Mouse (Mus musculus) olfactory bulb, adult 2 months (tissue): ENCODE data around the gene Nxph4.

Experiments
- CTCF ChIP-seq: fragments of 200-500 bp; IDR thresholded peaks from 2 replicates; pipeline ENCODE4 v1.5.1; 2012; ENCODE audit warnings: low read depth, mild to moderate bottlenecking, low read length, moderate library complexity; ENCODE audit not compliant: insufficient read depth
- POLR2A ChIP-seq: fragments of 200-500 bp; IDR thresholded peaks from 2 replicates; pipeline ENCODE4 v1.6.1; 2012; ENCODE audit warnings: mild to moderate bottlenecking, low read depth, low read length, moderate library complexity; ENCODE audit not compliant: insufficient read depth

DNA sequence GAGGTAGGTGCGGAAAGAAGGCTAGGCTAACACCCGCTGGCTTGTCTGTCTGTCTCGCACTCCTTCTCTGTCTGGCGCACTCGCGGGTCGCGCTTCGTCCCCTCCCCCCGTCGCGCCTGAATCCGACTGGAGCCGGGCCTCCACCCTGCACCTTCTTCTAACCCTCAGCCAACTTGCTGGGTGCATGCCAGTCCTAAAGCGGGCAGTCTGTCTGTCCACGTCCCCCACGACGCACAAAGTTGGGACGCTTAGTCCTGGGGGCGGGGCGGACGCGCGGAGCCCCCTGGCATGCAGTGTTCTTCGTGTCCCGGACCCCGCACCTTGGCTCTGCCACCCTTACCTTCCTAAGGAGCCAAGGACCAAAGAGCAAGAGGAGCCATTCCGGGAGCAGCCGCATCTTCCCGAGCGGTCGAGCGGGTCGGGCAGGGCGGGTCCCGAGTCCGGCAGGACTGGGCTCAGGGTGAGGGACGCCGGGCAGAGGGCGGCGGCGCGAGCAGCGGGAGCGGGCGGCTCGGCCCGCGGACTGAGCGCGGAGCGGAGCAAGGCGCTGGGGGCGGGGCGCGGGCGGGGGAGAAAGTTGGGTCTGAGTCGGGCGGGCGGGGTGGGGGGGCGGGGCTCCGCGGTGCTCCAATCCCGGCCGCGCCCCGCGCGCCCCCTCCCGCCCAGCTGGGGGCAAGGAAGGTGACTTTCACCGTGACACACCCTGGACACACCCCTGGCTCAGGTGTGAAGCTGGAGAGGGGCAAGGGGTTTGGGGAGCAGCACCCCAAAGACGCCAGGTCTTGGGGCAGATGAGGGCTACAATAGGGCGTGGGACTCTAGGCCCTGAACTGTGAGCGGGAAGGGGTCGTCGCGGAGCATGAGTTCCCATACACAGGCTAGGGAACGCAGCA, at the start of gene Nxph4:
- no peak for TF ChIP-seq CTCF
- no peak for TF ChIP-seq POLR2A
